Comparison of ENCODE assay signal across 8 mouse cellular contexts in the genomic region with DNA sequence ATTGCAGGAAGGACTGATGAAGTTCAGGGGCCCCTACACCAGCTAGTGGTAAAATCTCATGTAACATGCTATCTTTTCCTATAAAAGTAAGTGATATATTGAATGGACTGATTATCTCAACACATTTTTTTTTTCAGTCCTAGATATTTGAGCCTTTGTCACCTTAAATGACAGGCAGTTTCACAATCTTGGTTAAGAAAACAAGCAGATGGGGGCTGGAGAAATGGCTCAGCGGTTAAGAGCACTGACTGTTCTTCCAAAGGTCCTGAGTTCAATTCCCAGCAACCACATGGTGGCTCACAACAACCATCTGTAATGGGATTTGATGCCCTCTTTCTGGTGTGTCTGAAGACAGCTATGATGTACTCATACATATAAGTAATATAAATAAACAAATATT. TPM values are rescaled to one million over a fixed set of nuclear protein-coding genes. Genes with fewer than 3 reads are reported as not detected.
DNase-seq lines count a peak whose midpoint lies in the region; ATAC-seq and TF ChIP-seq lines count a peak whose summit lies in the region.

No protein-coding gene starts in this region.

- H3K4me1 ChIP-seq in heart, postnatal 0 days (ENCODE audit: control insufficient read depth, insufficient read depth) = 0 out of 2 replicates have a peak, but pooled peaks cover 4% of the 10 kb centered on the region
- H3K4me1 ChIP-seq in embryonic facial prominence, embryonic 13.5 days = peaks cover 10% of the 10 kb centered on the region
- peaks cover 5% of the 10 kb centered on the region; the same call in 1 of the 2 replicates for H3K4me1 ChIP-seq in hindbrain, postnatal 0 days (ENCODE audit: insufficient read depth, low read length)
- H3K4me1 ChIP-seq in midbrain, embryonic 14.5 days (ENCODE audit: control insufficient read depth, insufficient read depth, low read length) = peaks cover 8% of the 10 kb centered on the region

- intact Hi-C loops in heart, postnatal 36 days (cut with DNase I) = loop anchor here (5.0 to 10.0 kb wide), 2 partner anchors 120 to 217 kb away; no protein-coding TSS in a partner anchor
- intact Hi-C loops in left cerebral cortex, postnatal 25 days (cut with DNase I) = loop anchor here (5.0 kb wide), 1 partner anchor 120 kb away; no protein-coding TSS in a partner anchor

- peak overlapping the region; percentile 74; the same call in 1 of the 2 replicates for H3K27ac ChIP-seq in heart, postnatal 0 days (ENCODE audit: low read depth)
- H3K27ac ChIP-seq in embryonic facial prominence, embryonic 13.5 days = no peak overlapping the region
- H3K27ac ChIP-seq in hindbrain, postnatal 0 days = 0 out of 2 replicates have a peak overlapping the region, but pooled peaks have one; percentile 80
- no peak overlapping the region for H3K27ac ChIP-seq in midbrain, embryonic 14.5 days (replicated peaks; ENCODE audit: low read depth, low read length)

- no peaks in the 10 kb centered on the region for H3K27me3 ChIP-seq in heart, postnatal 0 days (ENCODE audit: control insufficient read depth, insufficient read depth, low read length)
- no peaks in the 10 kb centered on the region for H3K27me3 ChIP-seq in embryonic facial prominence, embryonic 13.5 days
- no peaks in the 10 kb centered on the region for H3K27me3 ChIP-seq in hindbrain, postnatal 0 days (ENCODE audit: insufficient read depth, low read length)
- H3K27me3 ChIP-seq in midbrain, embryonic 14.5 days (ENCODE audit: control insufficient read depth, insufficient read depth, low read length) = no peaks in the 10 kb centered on the region

- H3K9me3 ChIP-seq in heart, postnatal 0 days (replicated peaks; ENCODE audit: control insufficient read depth, low read length) = no peaks in the 10 kb centered on the region
- H3K9me3 ChIP-seq in embryonic facial prominence, embryonic 13.5 days = no peaks in the 10 kb centered on the region
- no peaks in the 10 kb centered on the region for H3K9me3 ChIP-seq in hindbrain, postnatal 0 days (ENCODE audit: low read length)
- no peaks in the 10 kb centered on the region for H3K9me3 ChIP-seq in midbrain, embryonic 14.5 days (ENCODE audit: control insufficient read depth, low read length)

- no peak for TF ChIP-seq CTCF in heart, postnatal 0 days (IDR thresholded peaks at IDR 0.05; ENCODE audit: low read depth)
- TF ChIP-seq CTCF in hindbrain, postnatal 0 days (IDR thresholded peaks at IDR 0.05; ENCODE audit: low read depth) = no peak

- peak overlapping the region; percentile 97 for H3K4me2 ChIP-seq in heart, postnatal 0 days (ENCODE audit: low read depth, low read length)
- peak overlapping the region; percentile 90 for H3K4me2 ChIP-seq in embryonic facial prominence, embryonic 13.5 days
- H3K4me2 ChIP-seq in hindbrain, postnatal 0 days (ENCODE audit: low read depth, low read length) = peak overlapping the region; percentile 88
- H3K4me2 ChIP-seq in midbrain, embryonic 14.5 days (ENCODE audit: low read length) = peak overlapping the region; percentile 87

- no peak for ATAC-seq in heart, postnatal 0 days (ENCODE audit: insufficient read depth, low read depth)
- ATAC-seq in embryonic facial prominence, embryonic 13.5 days (ENCODE audit: insufficient number of reproducible peaks, insufficient read depth, low FRiP score, low TSS enrichment, low read depth) = no peak
- no peak for ATAC-seq in hindbrain, postnatal 0 days
- no peak for ATAC-seq in midbrain, embryonic 14.5 days (ENCODE audit: low FRiP score, low TSS enrichment)

- DNase-seq in heart, postnatal 0 days (ENCODE audit: low spot score) = no peak
- no peak for DNase-seq in heart, postnatal 36 days
- no peak for DNase-seq in hindbrain, postnatal 0 days (ENCODE audit: low spot score)
- no peak for DNase-seq in midbrain, embryonic 14.5 days
- no peak for DNase-seq in adrenal gland, postnatal 36 days
- DNase-seq in left cerebral cortex, postnatal 25 days (ENCODE audit: low spot score in 2 of 2) = no peak
- DNase-seq in spleen, adult 18-20 months = no peak

- no peak overlapping the region for H3K9ac ChIP-seq in heart, postnatal 0 days (replicated peaks; ENCODE audit: low read depth, low read length)
- H3K9ac ChIP-seq in embryonic facial prominence, embryonic 13.5 days = peak overlapping the region; percentile 78; the same call in 1 of the 2 replicates
- H3K9ac ChIP-seq in hindbrain, postnatal 0 days (replicated peaks; ENCODE audit: low read length) = no peak overlapping the region
- no peak overlapping the region for H3K9ac ChIP-seq in midbrain, embryonic 14.5 days (replicated peaks; ENCODE audit: low read length)

- H3K4me3 ChIP-seq in heart, postnatal 0 days (ENCODE audit: low read depth, low read length) = no peak overlapping the region
- peak overlapping the region; percentile 74 for H3K4me3 ChIP-seq in embryonic facial prominence, embryonic 13.5 days
- H3K4me3 ChIP-seq in hindbrain, postnatal 0 days (ENCODE audit: low read length) = peak overlapping the region; percentile 51; the same call in 1 of the 2 replicates
- H3K4me3 ChIP-seq in midbrain, embryonic 14.5 days (replicated peaks; ENCODE audit: low read depth, low read length) = no peak overlapping the region

- no peak for TF ChIP-seq EP300 in heart, postnatal 0 days (IDR thresholded peaks at IDR 0.05; ENCODE audit: low read depth)

- WGBS in heart, postnatal 0 days = 83% methylated on average over 1 of the region's 1 CpGs
- 84% methylated on average over 1 of the region's 1 CpGs for WGBS in embryonic facial prominence, embryonic 13.5 days
- 82% methylated on average over 1 of the region's 1 CpGs for WGBS in hindbrain, postnatal 0 days
- WGBS in midbrain, embryonic 14.5 days = 100% methylated on average over 1 of the region's 1 CpGs

- H3K36me3 ChIP-seq in heart, postnatal 0 days (replicated peaks; ENCODE audit: control insufficient read depth, insufficient read depth, low read length) = peaks cover 9% of the 10 kb centered on the region; the same call in 1 of the 2 replicates
- H3K36me3 ChIP-seq in embryonic facial prominence, embryonic 13.5 days = peaks cover 28% of the 10 kb centered on the region
- peaks cover 7% of the 10 kb centered on the region; the same call in 1 of the 2 replicates for H3K36me3 ChIP-seq in hindbrain, postnatal 0 days (ENCODE audit: insufficient read depth, low read length)
- peaks cover 19% of the 10 kb centered on the region for H3K36me3 ChIP-seq in midbrain, embryonic 14.5 days (ENCODE audit: control insufficient read depth, insufficient read depth, low read length)

RNA-seq across cellular contexts. Expression of a gene that starts 1.7 kb away (rescaled TPM):
- 24.3 and 30.3 TPM in 2 replicates for total RNA-seq in heart, postnatal 0 days (2014; rRNA removed; ENCODE audit: low replicate concordance)
- polyA plus RNA-seq in heart, postnatal 0 days (2015; fragmentation: Nextera tagmentation; extraction: Ambion mirVana) = 48.4 and 50.4 TPM in 2 replicates
- total RNA-seq in heart, postnatal 36 days (2021) = 10 to 100 TPM; 31.0 to 31.4 TPM
- polyA plus RNA-seq in embryonic facial prominence, embryonic 13.5 days (2015; fragmentation: Nextera tagmentation; extraction: Ambion mirVana) = 66.6 and 75.1 TPM in 2 replicates
- total RNA-seq in hindbrain, postnatal 0 days (2014; rRNA removed) = 42.5 and 43.6 TPM in 2 replicates
- 92.8 and 97.3 TPM in 2 replicates for polyA plus RNA-seq in hindbrain, postnatal 0 days (2015; fragmentation: Nextera tagmentation; extraction: Ambion mirVana)
- polyA plus RNA-seq in midbrain, embryonic 14.5 days (2014; fragmentation: Nextera tagmentation; extraction: Ambion mirVana) = 57.4 and 62.7 TPM in 2 replicates
- 10 to 100 TPM; 84.1 to 87.4 TPM for total RNA-seq in adrenal gland, postnatal 36 days (2021)
- total RNA-seq in left cerebral cortex, postnatal 25 days (2021) = 10 to 100 TPM; 29.2 to 36.3 TPM

RNA-seq across cellular contexts. Expression of a gene that starts 24.1 kb away (rescaled TPM):
- total RNA-seq in heart, postnatal 0 days (2014; rRNA removed; ENCODE audit: low replicate concordance) = 44.3 and 48.8 TPM in 2 replicates
- polyA plus RNA-seq in heart, postnatal 0 days (2015; fragmentation: Nextera tagmentation; extraction: Ambion mirVana) = 97.5 and 101 TPM in 2 replicates
- total RNA-seq in heart, postnatal 36 days (2021) = 10 to 100 TPM; 72.7 to 86.8 TPM
- 80.3 and 82.0 TPM in 2 replicates for polyA plus RNA-seq in embryonic facial prominence, embryonic 13.5 days (2015; fragmentation: Nextera tagmentation; extraction: Ambion mirVana)
- total RNA-seq in hindbrain, postnatal 0 days (2014; rRNA removed) = 27.0 and 38.6 TPM in 2 replicates
- 55.0 and 60.0 TPM in 2 replicates for polyA plus RNA-seq in hindbrain, postnatal 0 days (2015; fragmentation: Nextera tagmentation; extraction: Ambion mirVana)
- 57.6 and 61.0 TPM in 2 replicates for polyA plus RNA-seq in midbrain, embryonic 14.5 days (2014; fragmentation: Nextera tagmentation; extraction: Ambion mirVana)
- 10 to 100 TPM; 56.1 to 62.6 TPM for total RNA-seq in adrenal gland, postnatal 36 days (2021)
- 10 to 100 TPM; 29.5 TPM for total RNA-seq in left cerebral cortex, postnatal 25 days (2021)

RNA-seq across cellular contexts. Expression of a gene that starts 27.0 kb away (rescaled TPM):
- 0.15 and 0.27 TPM in 2 replicates for total RNA-seq in heart, postnatal 0 days (2014; rRNA removed; ENCODE audit: low replicate concordance)
- polyA plus RNA-seq in heart, postnatal 0 days (2015; fragmentation: Nextera tagmentation; extraction: Ambion mirVana) = 0.36 and 0.44 TPM in 2 replicates
- under 1 TPM; 0.49 to 0.50 TPM for total RNA-seq in heart, postnatal 36 days (2021)
- 0.51 and 0.55 TPM in 2 replicates for polyA plus RNA-seq in embryonic facial prominence, embryonic 13.5 days (2015; fragmentation: Nextera tagmentation; extraction: Ambion mirVana)
- 0.04 and 0.58 TPM in 2 replicates for total RNA-seq in hindbrain, postnatal 0 days (2014; rRNA removed)
- polyA plus RNA-seq in hindbrain, postnatal 0 days (2015; fragmentation: Nextera tagmentation; extraction: Ambion mirVana) = 0.04 and 0.06 TPM in 2 replicates
- 0.17 TPM in 1 of 2 replicates, not detected in the other for polyA plus RNA-seq in midbrain, embryonic 14.5 days (2014; fragmentation: Nextera tagmentation; extraction: Ambion mirVana)
- 1 to 10 TPM; 1.3 to 1.6 TPM for total RNA-seq in adrenal gland, postnatal 36 days (2021)
- under 1 TPM in 1 of 2 experiments, not detected in 1; 0.14 TPM for total RNA-seq in left cerebral cortex, postnatal 25 days (2021)

RNA-seq across cellular contexts. Expression of a gene that starts 41.3 kb away (rescaled TPM):
- 6.7 and 18.2 TPM in 2 replicates for total RNA-seq in heart, postnatal 0 days (2014; rRNA removed; ENCODE audit: low replicate concordance)
- polyA plus RNA-seq in heart, postnatal 0 days (2015; fragmentation: Nextera tagmentation; extraction: Ambion mirVana) = 10.4 and 11.8 TPM in 2 replicates
- total RNA-seq in heart, postnatal 36 days (2021) = 1 to 10 TPM in 1 of 2 experiments, under 1 TPM in 1; 0.94 to 1.9 TPM
- polyA plus RNA-seq in embryonic facial prominence, embryonic 13.5 days (2015; fragmentation: Nextera tagmentation; extraction: Ambion mirVana) = 34.6 and 38.5 TPM in 2 replicates
- total RNA-seq in hindbrain, postnatal 0 days (2014; rRNA removed) = 36.2 and 41.2 TPM in 2 replicates
- 39.8 and 40.2 TPM in 2 replicates for polyA plus RNA-seq in hindbrain, postnatal 0 days (2015; fragmentation: Nextera tagmentation; extraction: Ambion mirVana)
- 31.8 and 42.5 TPM in 2 replicates for polyA plus RNA-seq in midbrain, embryonic 14.5 days (2014; fragmentation: Nextera tagmentation; extraction: Ambion mirVana)
- 10 to 100 TPM; 13.5 to 24.0 TPM for total RNA-seq in adrenal gland, postnatal 36 days (2021)
- total RNA-seq in left cerebral cortex, postnatal 25 days (2021) = 10 to 100 TPM; 22.4 to 22.5 TPM

RNA-seq across cellular contexts. Expression of a gene that starts 48.5 kb away (rescaled TPM):
- total RNA-seq in heart, postnatal 0 days (2014; rRNA removed; ENCODE audit: low replicate concordance) = 78.7 and 80.8 TPM in 2 replicates
- 107 and 111 TPM in 2 replicates for polyA plus RNA-seq in heart, postnatal 0 days (2015; fragmentation: Nextera tagmentation; extraction: Ambion mirVana)
- 10 to 100 TPM; 59.2 to 63.5 TPM for total RNA-seq in heart, postnatal 36 days (2021)
- polyA plus RNA-seq in embryonic facial prominence, embryonic 13.5 days (2015; fragmentation: Nextera tagmentation; extraction: Ambion mirVana) = 183 and 196 TPM in 2 replicates
- total RNA-seq in hindbrain, postnatal 0 days (2014; rRNA removed) = 54.9 and 55.0 TPM in 2 replicates
- 81.7 and 90.4 TPM in 2 replicates for polyA plus RNA-seq in hindbrain, postnatal 0 days (2015; fragmentation: Nextera tagmentation; extraction: Ambion mirVana)
- 90.8 and 122 TPM in 2 replicates for polyA plus RNA-seq in midbrain, embryonic 14.5 days (2014; fragmentation: Nextera tagmentation; extraction: Ambion mirVana)
- total RNA-seq in adrenal gland, postnatal 36 days (2021) = 100 to 1,000 TPM; 104 to 111 TPM
- total RNA-seq in left cerebral cortex, postnatal 25 days (2021) = 10 to 100 TPM; 46.8 to 48.4 TPM

Comparison
In these comparisons a context has a peak if more than half of its experiments do, and no peak if none do; other contexts are left out.
1. H3K27ac ChIP-seq: peak in heart, postnatal 0 days (single experiment) and hindbrain, postnatal 0 days (single experiment); none in embryonic facial prominence, embryonic 13.5 days (single experiment) and midbrain, embryonic 14.5 days (single experiment).
2. H3K4me3 ChIP-seq: peak in embryonic facial prominence, embryonic 13.5 days (single experiment) and hindbrain, postnatal 0 days (single experiment); none in heart, postnatal 0 days (single experiment) and midbrain, embryonic 14.5 days (single experiment).
3. Peak in every context shown above with its lines, with median percentiles within 50 percentile points of each other: H3K4me2 ChIP-seq.